11 mouse cellular contexts compared by ENCODE assay signal in the genomic region with DNA sequence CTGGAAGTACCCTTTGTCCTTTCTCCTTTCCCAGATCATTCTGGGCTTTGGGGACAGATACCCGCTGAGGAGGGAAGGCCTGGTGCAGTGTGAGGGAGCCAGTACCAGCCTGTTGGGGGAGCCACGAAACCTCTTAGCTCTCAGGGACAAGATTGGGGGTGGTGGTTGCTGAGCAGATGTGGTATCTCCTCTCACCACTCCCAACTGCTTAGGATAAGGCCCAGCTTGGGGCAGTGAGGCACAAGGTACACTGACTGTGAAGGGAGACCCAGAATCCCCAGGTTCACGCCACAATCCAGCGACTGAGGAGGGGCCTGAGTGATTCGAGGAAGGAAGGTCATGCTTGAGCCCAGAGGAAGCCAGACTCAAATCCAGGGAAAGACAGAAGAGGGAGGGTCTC. TPM values are rescaled to one million over a fixed set of nuclear protein-coding genes. Genes with fewer than 3 reads are reported as not detected.
DNase-seq lines count a peak whose midpoint lies in the region; ATAC-seq lines count a peak whose summit lies in the region.
"Had no signal": no experiment of that assay in that cellular context is flagged by ENCODE, and none has a peak within 500 bp of the region (broad histone marks: within the 10 kb centered on the region; RNA-seq: fewer than 3 reads in every experiment).

No protein-coding gene starts in this region.

- no peak overlapping the region for H3K27ac ChIP-seq in heart, embryonic 14.5 days (replicated peaks in 1 of 2; ENCODE audit: control insufficient read depth in 1 of 2, insufficient read depth in 1 of 2, low read depth in 2 of 2, low read length in 2 of 2)
- H3K27ac ChIP-seq in heart, embryonic 11.5 days (ENCODE audit: low read depth, low read length), result no peak overlapping the region
- H3K27ac ChIP-seq in liver, embryonic 13.5 days, result no peak overlapping the region
- no peak overlapping the region for H3K27ac ChIP-seq in kidney, embryonic 16.5 days (ENCODE audit: low read length)
- H3K27ac ChIP-seq: limb, embryonic 13.5 days; stomach, embryonic 15.5 days had no signal

- peaks cover 65% of the 10 kb centered on the region for H3K27me3 ChIP-seq in heart, embryonic 14.5 days (ENCODE audit: control insufficient read depth, insufficient read depth, low read length)
- peaks cover 63% of the 10 kb centered on the region for H3K27me3 ChIP-seq in heart, embryonic 11.5 days (ENCODE audit: control insufficient read depth, insufficient read depth, low read length)
- H3K27me3 ChIP-seq in liver, embryonic 13.5 days, result peaks cover 80% of the 10 kb centered on the region
- peaks cover 46% of the 10 kb centered on the region for H3K27me3 ChIP-seq in kidney, embryonic 16.5 days (ENCODE audit: insufficient read depth, low read length)

- peaks cover 0 to 7% of the 10 kb centered on the region in 2 experiments; a peak in 2 of 4 replicates for H3K4me1 ChIP-seq in heart, embryonic 14.5 days (ENCODE audit: control insufficient read depth in 2 of 2, insufficient read depth in 2 of 2, low read length in 2 of 2)
- peaks cover under 1% of the 10 kb centered on the region; the same call in 1 of the 2 replicates for H3K4me1 ChIP-seq in heart, embryonic 11.5 days (ENCODE audit: control insufficient read depth, insufficient read depth, low read length)
- peaks cover 21% of the 10 kb centered on the region for H3K4me1 ChIP-seq in liver, embryonic 13.5 days (replicated peaks)
- H3K4me1 ChIP-seq in kidney, embryonic 16.5 days (ENCODE audit: insufficient read depth, low read length), result peaks cover 3% of the 10 kb centered on the region

- H3K4me2 ChIP-seq in heart, embryonic 14.5 days (ENCODE audit: low read length), result no peak overlapping the region
- no peak overlapping the region for H3K4me2 ChIP-seq in heart, embryonic 11.5 days
- no peak overlapping the region for H3K4me2 ChIP-seq in liver, embryonic 13.5 days
- no peak overlapping the region for H3K4me2 ChIP-seq in kidney, embryonic 16.5 days (replicated peaks; ENCODE audit: low read depth, low read length)
- H3K4me2 ChIP-seq: limb, embryonic 13.5 days; stomach, embryonic 15.5 days had no signal

- no peak overlapping the region for H3K9ac ChIP-seq in heart, embryonic 14.5 days (ENCODE audit: low read length)
- no peak overlapping the region for H3K9ac ChIP-seq in heart, embryonic 11.5 days (ENCODE audit: low read depth, low read length)
- no peak overlapping the region for H3K9ac ChIP-seq in liver, embryonic 13.5 days
- no peak overlapping the region for H3K9ac ChIP-seq in kidney, embryonic 16.5 days (replicated peaks; ENCODE audit: low read length)
- H3K9ac ChIP-seq: limb, embryonic 13.5 days; stomach, embryonic 15.5 days had no signal

- H3K36me3 ChIP-seq in heart, embryonic 14.5 days (ENCODE audit: control insufficient read depth, insufficient read depth, low read length), result no peaks in the 10 kb centered on the region
- H3K36me3 ChIP-seq in heart, embryonic 11.5 days (ENCODE audit: control insufficient read depth, insufficient read depth, low read length), result no peaks in the 10 kb centered on the region
- H3K36me3 ChIP-seq in liver, embryonic 13.5 days, result no peaks in the 10 kb centered on the region
- H3K36me3 ChIP-seq in kidney, embryonic 16.5 days (ENCODE audit: insufficient read depth, low read length), result no peaks in the 10 kb centered on the region
- H3K36me3 ChIP-seq: limb, embryonic 13.5 days; stomach, embryonic 15.5 days had no signal

- no peaks in the 10 kb centered on the region for H3K9me3 ChIP-seq in heart, embryonic 14.5 days (ENCODE audit: control insufficient read depth, low read length)
- no peaks in the 10 kb centered on the region for H3K9me3 ChIP-seq in heart, embryonic 11.5 days (replicated peaks; ENCODE audit: control insufficient read depth, low read length)
- H3K9me3 ChIP-seq in liver, embryonic 13.5 days (replicated peaks), result no peaks in the 10 kb centered on the region
- no peaks in the 10 kb centered on the region for H3K9me3 ChIP-seq in kidney, embryonic 16.5 days (ENCODE audit: low read length)
- H3K9me3 ChIP-seq: limb, embryonic 13.5 days; stomach, embryonic 15.5 days had no signal

- peak; percentile 35 for DNase-seq in thymus, postnatal 0 days (ENCODE audit: low spot score)
- no peak for DNase-seq in thymus, adult 18-20 months
- no peak for DNase-seq in liver, embryonic 13.5 days
- no peak for DNase-seq in neural tube, embryonic 10.5 days (ENCODE audit: extremely low spot score, low spot score)
- DNase-seq in cerebellum, adult 8-10 months, result no peak
- DNase-seq: kidney, adult 11 months had no signal

- 0 out of 2 replicates have a peak, but pooled peaks have one; percentile 13 for ATAC-seq in heart, embryonic 14.5 days (ENCODE audit: insufficient number of reproducible peaks, insufficient read depth, low FRiP score, low read depth)
- ATAC-seq in heart, embryonic 11.5 days (replicated peaks; ENCODE audit: insufficient number of reproducible peaks, low FRiP score, low TSS enrichment), result no peak
- peak; percentile 77 for ATAC-seq in liver, embryonic 13.5 days (ENCODE audit: low read depth)
- ATAC-seq in kidney, embryonic 16.5 days (ENCODE audit: low FRiP score, low TSS enrichment), result no peak

- 18% methylated on average over 5 of the region's 5 CpGs for WGBS in heart, embryonic 14.5 days
- 25% methylated on average over 5 of the region's 5 CpGs for WGBS in heart, embryonic 11.5 days (ENCODE audit: insufficient replicate concordance)
- 22% methylated on average over 5 of the region's 5 CpGs for WGBS in liver, embryonic 13.5 days (ENCODE audit: insufficient replicate concordance)
- WGBS in kidney, embryonic 16.5 days, result 46% methylated on average over 5 of the region's 5 CpGs

- H3K4me3 ChIP-seq in heart, embryonic 14.5 days (ENCODE audit: control insufficient read depth in 1 of 2, insufficient read depth in 1 of 2, low read depth in 1 of 2, low read length in 2 of 2), result no peak overlapping the region
- H3K4me3 ChIP-seq in heart, embryonic 11.5 days (ENCODE audit: low read depth, low read length), result no peak overlapping the region
- no peak overlapping the region for H3K4me3 ChIP-seq in liver, embryonic 13.5 days (replicated peaks)
- H3K4me3 ChIP-seq in kidney, embryonic 16.5 days (ENCODE audit: low read length), result no peak overlapping the region
- H3K4me3 ChIP-seq: limb, embryonic 13.5 days; stomach, embryonic 15.5 days had no signal

RNA-seq across cellular contexts. Expression of a gene that starts 6.1 kb away (rescaled TPM):
- polyA plus RNA-seq in heart, embryonic 14.5 days (2014; fragmentation: Nextera tagmentation; extraction: Ambion mirVana), result not detected in 2 replicates
- polyA plus RNA-seq in heart, embryonic 11.5 days (2014; fragmentation: Nextera tagmentation; extraction: Ambion mirVana), result not detected in 2 replicates
- 0.46 and 0.49 TPM in 2 replicates for polyA plus RNA-seq in thymus, postnatal 0 days (2015; fragmentation: Nextera tagmentation; extraction: Ambion mirVana)
- not detected in 2 replicates for polyA plus RNA-seq in liver, embryonic 13.5 days (2015; fragmentation: Nextera tagmentation; extraction: Ambion mirVana)
- polyA plus RNA-seq in kidney, embryonic 16.5 days (2015; fragmentation: Nextera tagmentation; extraction: Ambion mirVana), result not detected in 2 replicates
- polyA plus RNA-seq: limb, embryonic 13.5 days had no signal

RNA-seq across cellular contexts. Expression of a gene that starts 20.9 kb away (rescaled TPM):
- polyA plus RNA-seq in heart, embryonic 14.5 days (2014; fragmentation: Nextera tagmentation; extraction: Ambion mirVana), result 38.0 and 40.5 TPM in 2 replicates
- polyA plus RNA-seq in heart, embryonic 11.5 days (2014; fragmentation: Nextera tagmentation; extraction: Ambion mirVana), result 33.4 and 36.1 TPM in 2 replicates
- 26.5 and 27.3 TPM in 2 replicates for polyA plus RNA-seq in thymus, postnatal 0 days (2015; fragmentation: Nextera tagmentation; extraction: Ambion mirVana)
- polyA plus RNA-seq in liver, embryonic 13.5 days (2015; fragmentation: Nextera tagmentation; extraction: Ambion mirVana), result 10.1 and 10.4 TPM in 2 replicates
- 35.2 and 36.3 TPM in 2 replicates for polyA plus RNA-seq in kidney, embryonic 16.5 days (2015; fragmentation: Nextera tagmentation; extraction: Ambion mirVana)

RNA-seq across cellular contexts. Expression of a gene that starts 27.8 kb away (rescaled TPM):
- polyA plus RNA-seq in heart, embryonic 14.5 days (2014; fragmentation: Nextera tagmentation; extraction: Ambion mirVana), result 24.9 and 27.9 TPM in 2 replicates
- 24.6 and 27.3 TPM in 2 replicates for polyA plus RNA-seq in heart, embryonic 11.5 days (2014; fragmentation: Nextera tagmentation; extraction: Ambion mirVana)
- polyA plus RNA-seq in thymus, postnatal 0 days (2015; fragmentation: Nextera tagmentation; extraction: Ambion mirVana), result 25.6 and 25.9 TPM in 2 replicates
- polyA plus RNA-seq in liver, embryonic 13.5 days (2015; fragmentation: Nextera tagmentation; extraction: Ambion mirVana), result 14.7 and 15.2 TPM in 2 replicates
- 27.3 and 29.6 TPM in 2 replicates for polyA plus RNA-seq in kidney, embryonic 16.5 days (2015; fragmentation: Nextera tagmentation; extraction: Ambion mirVana)

RNA-seq across cellular contexts. Expression of a gene that starts 55.9 kb away (rescaled TPM):
- 3.6 and 3.9 TPM in 2 replicates for polyA plus RNA-seq in heart, embryonic 14.5 days (2014; fragmentation: Nextera tagmentation; extraction: Ambion mirVana)
- 2.3 and 4.8 TPM in 2 replicates for polyA plus RNA-seq in heart, embryonic 11.5 days (2014; fragmentation: Nextera tagmentation; extraction: Ambion mirVana)
- 2.6 and 2.9 TPM in 2 replicates for polyA plus RNA-seq in thymus, postnatal 0 days (2015; fragmentation: Nextera tagmentation; extraction: Ambion mirVana)
- 0.77 and 0.87 TPM in 2 replicates for polyA plus RNA-seq in liver, embryonic 13.5 days (2015; fragmentation: Nextera tagmentation; extraction: Ambion mirVana)
- polyA plus RNA-seq in kidney, embryonic 16.5 days (2015; fragmentation: Nextera tagmentation; extraction: Ambion mirVana), result 7.0 and 7.4 TPM in 2 replicates

RNA-seq across cellular contexts. Expression of a gene that starts 55.9 kb away (rescaled TPM):
- 410 and 434 TPM in 2 replicates for polyA plus RNA-seq in heart, embryonic 14.5 days (2014; fragmentation: Nextera tagmentation; extraction: Ambion mirVana)
- polyA plus RNA-seq in heart, embryonic 11.5 days (2014; fragmentation: Nextera tagmentation; extraction: Ambion mirVana), result 495 and 521 TPM in 2 replicates
- polyA plus RNA-seq in thymus, postnatal 0 days (2015; fragmentation: Nextera tagmentation; extraction: Ambion mirVana), result 747 and 765 TPM in 2 replicates
- polyA plus RNA-seq in liver, embryonic 13.5 days (2015; fragmentation: Nextera tagmentation; extraction: Ambion mirVana), result 423 and 429 TPM in 2 replicates
- 619 and 638 TPM in 2 replicates for polyA plus RNA-seq in kidney, embryonic 16.5 days (2015; fragmentation: Nextera tagmentation; extraction: Ambion mirVana)

Comparison
In these comparisons a context has a peak if more than half of its experiments do, and no peak if none do; other contexts are left out.
1. ATAC-seq: peak in heart, embryonic 14.5 days (single experiment) and liver, embryonic 13.5 days (single experiment); none in heart, embryonic 11.5 days (single experiment) and kidney, embryonic 16.5 days (single experiment).